Mouse (Mus musculus): ENCODE results near the gene Ezh2. TPM values are rescaled to one million over a fixed set of nuclear protein-coding genes. Genes with fewer than 3 reads are reported as not detected.
"Not testable (repeated sequence)": the region's sequence is repeated elsewhere in the genome, so short reads cannot be mapped to it uniquely, and the experiment has no call there.

Ezh2 gene
- polyA plus RNA-seq, 1 experiment from 2014 or later = 159 TPM

GRCm38 (mm10) chr6:47594141-47594835, 853 bp downstream of the Ezh2 start:
- Histone ChIP-seq H3K4me1 (peaks cover 9% of the 10 kb centered on the region), H3K4me3 (peak overlapping the region; percentile 75), H3K27ac (peak overlapping the region; percentile 98), H3K4me2 (replicated peaks) (peak overlapping the region; percentile 68), H3K9ac (peak overlapping the region; percentile 95), H3K9me3 (replicated peaks) (no peaks in the 10 kb centered on the region), H3K27me3 (no peaks in the 10 kb centered on the region), H3K36me3 (no peaks in the 10 kb centered on the region)
- peak; percentile 82 for ATAC-seq (ENCODE audit: low FRiP score)
- WGBS = 1% methylated on average over 73 of the region's 74 CpGs

GRCm38 (mm10) chr6:47593590-47593989, 1.6 kb downstream of the Ezh2 start:
- H3K4me3 ChIP-seq = peak overlapping the region; percentile 75
- H3K4me2 ChIP-seq (replicated peaks) = peak overlapping the region; percentile 68
- H3K9ac ChIP-seq = peak overlapping the region; percentile 95
- H3K27me3 ChIP-seq = no peaks in the 10 kb centered on the region
- ATAC-seq (ENCODE audit: low FRiP score) = no peak
- peak overlapping the region; percentile 98; the same call in 1 of the 2 replicates for H3K27ac ChIP-seq
- H3K4me1 ChIP-seq = peaks cover 9% of the 10 kb centered on the region
- H3K36me3 ChIP-seq = no peaks in the 10 kb centered on the region
- 12% methylated on average over 9 of the region's 9 CpGs for WGBS
- H3K9me3 ChIP-seq (replicated peaks) = no peaks in the 10 kb centered on the region

GRCm38 (mm10) chr6:47587332-47587731, 7.8 kb downstream of the Ezh2 start:
- not testable (repeated sequence) for H3K9me3 ChIP-seq (replicated peaks); H3K36me3 ChIP-seq; H3K27ac ChIP-seq; H3K4me3 ChIP-seq; H3K4me2 ChIP-seq (replicated peaks); H3K27me3 ChIP-seq; H3K4me1 ChIP-seq; ATAC-seq (ENCODE audit: low FRiP score); H3K9ac ChIP-seq
- 91% methylated on average over 2 of the region's 2 CpGs for WGBS

GRCm38 (mm10) chr6:47572887-47573286, 22.3 kb downstream of the Ezh2 start:
- H3K27ac ChIP-seq = no peak overlapping the region
- H3K27me3 ChIP-seq = no peaks in the 10 kb centered on the region
- no peaks in the 10 kb centered on the region for H3K4me1 ChIP-seq
- no peak for ATAC-seq (ENCODE audit: low FRiP score)
- H3K36me3 ChIP-seq = peaks cover 32% of the 10 kb centered on the region
- 97% methylated on average over 2 of the region's 2 CpGs for WGBS
- H3K4me2 ChIP-seq (replicated peaks) = no peak overlapping the region
- H3K4me3 ChIP-seq = no peak overlapping the region
- no peak overlapping the region for H3K9ac ChIP-seq
- H3K9me3 ChIP-seq (replicated peaks) = no peaks in the 10 kb centered on the region

- H3K4me1 ChIP-seq = no peaks in the 10 kb centered on the region
- H3K9me3 ChIP-seq (replicated peaks) = no peaks in the 10 kb centered on the region
- H3K4me3 ChIP-seq = no peak overlapping the region
- H3K4me2 ChIP-seq (replicated peaks) = no peak overlapping the region
- 85% methylated on average over 1 of the region's 1 CpGs for WGBS
- H3K36me3 ChIP-seq = peaks cover 53% of the 10 kb centered on the region
- H3K27ac ChIP-seq = no peak overlapping the region
- no peak for ATAC-seq (ENCODE audit: low FRiP score)
- H3K27me3 ChIP-seq = no peaks in the 10 kb centered on the region
- H3K9ac ChIP-seq = no peak overlapping the region
These were observed 29.7 kb downstream of the Ezh2 start for GRCm38 (mm10) chr6:47565326-47566035.

- no peaks in the 10 kb centered on the region for H3K9me3 ChIP-seq (replicated peaks)
- H3K4me3 ChIP-seq = no peak overlapping the region
- H3K27ac ChIP-seq = no peak overlapping the region
- peaks cover 32% of the 10 kb centered on the region for H3K36me3 ChIP-seq
- H3K27me3 ChIP-seq = no peaks in the 10 kb centered on the region
- H3K4me2 ChIP-seq (replicated peaks) = no peak overlapping the region
- H3K9ac ChIP-seq = no peak overlapping the region
- 94% methylated on average over 5 of the region's 5 CpGs for WGBS
- ATAC-seq (ENCODE audit: low FRiP score) = no peak
- no peaks in the 10 kb centered on the region for H3K4me1 ChIP-seq
These were observed 33.7 kb downstream of the Ezh2 start for GRCm38 (mm10) chr6:47561426-47561825.

GRCm38 (mm10) chr6:47560846-47561245, 34.3 kb downstream of the Ezh2 start:
- no peak overlapping the region for H3K4me2 ChIP-seq (replicated peaks)
- H3K36me3 ChIP-seq = peaks cover 31% of the 10 kb centered on the region
- no peaks in the 10 kb centered on the region for H3K4me1 ChIP-seq
- no peaks in the 10 kb centered on the region for H3K9me3 ChIP-seq (replicated peaks)
- no peak overlapping the region for H3K9ac ChIP-seq
- ATAC-seq (ENCODE audit: low FRiP score) = no peak
- WGBS = 97% methylated on average over 2 of the region's 2 CpGs
- H3K27ac ChIP-seq = no peak overlapping the region
- no peak overlapping the region for H3K4me3 ChIP-seq
- H3K27me3 ChIP-seq = no peaks in the 10 kb centered on the region

- H3K4me2 ChIP-seq (replicated peaks) = no peak overlapping the region
- no peak overlapping the region for H3K4me3 ChIP-seq
- H3K36me3 ChIP-seq = peaks cover 34% of the 10 kb centered on the region
- no peak overlapping the region for H3K27ac ChIP-seq
- H3K9ac ChIP-seq = no peak overlapping the region
- no peaks in the 10 kb centered on the region for H3K27me3 ChIP-seq
- no peaks in the 10 kb centered on the region for H3K9me3 ChIP-seq (replicated peaks)
- H3K4me1 ChIP-seq = no peaks in the 10 kb centered on the region
- ATAC-seq (ENCODE audit: low FRiP score) = no peak
These were observed 34.7 kb downstream of the Ezh2 start for GRCm38 (mm10) chr6:47560407-47560806.

- ATAC-seq (ENCODE audit: low FRiP score) = no peak
- H3K9ac ChIP-seq = no peak overlapping the region
- no peak overlapping the region for H3K4me2 ChIP-seq (replicated peaks)
- H3K4me3 ChIP-seq = no peak overlapping the region
- no peaks in the 10 kb centered on the region for H3K9me3 ChIP-seq (replicated peaks)
- H3K27ac ChIP-seq = no peak overlapping the region
- peaks cover 42% of the 10 kb centered on the region for H3K36me3 ChIP-seq
- H3K27me3 ChIP-seq = no peaks in the 10 kb centered on the region
- WGBS = 91% methylated on average over 2 of the region's 2 CpGs
- H3K4me1 ChIP-seq = no peaks in the 10 kb centered on the region
These were observed 35.9 kb downstream of the Ezh2 start for GRCm38 (mm10) chr6:47559287-47559686.

- no peaks in the 10 kb centered on the region for H3K4me1 ChIP-seq
- peaks cover 64% of the 10 kb centered on the region for H3K36me3 ChIP-seq
- no peaks in the 10 kb centered on the region for H3K9me3 ChIP-seq (replicated peaks)
- H3K4me3 ChIP-seq = no peak overlapping the region
- no peak overlapping the region for H3K27ac ChIP-seq
- no peak for ATAC-seq (ENCODE audit: low FRiP score)
- WGBS = 96% methylated on average over 4 of the region's 4 CpGs
- H3K4me2 ChIP-seq (replicated peaks) = no peak overlapping the region
- H3K9ac ChIP-seq = no peak overlapping the region
- no peaks in the 10 kb centered on the region for H3K27me3 ChIP-seq
These were observed 42.9 kb downstream of the Ezh2 start for GRCm38 (mm10) chr6:47552280-47552679.

GRCm38 (mm10) chr6:47535333-47535732, 59.8 kb downstream of the Ezh2 start:
- H3K9ac ChIP-seq = no peak overlapping the region
- no peaks in the 10 kb centered on the region for H3K9me3 ChIP-seq (replicated peaks)
- H3K36me3 ChIP-seq = peaks cover 50% of the 10 kb centered on the region
- WGBS = 93% methylated on average over 5 of the region's 5 CpGs
- H3K4me3 ChIP-seq = no peak overlapping the region
- no peak for ATAC-seq (ENCODE audit: low FRiP score)
- no peak overlapping the region for H3K4me2 ChIP-seq (replicated peaks)
- H3K27ac ChIP-seq = no peak overlapping the region
- no peaks in the 10 kb centered on the region for H3K4me1 ChIP-seq
- no peaks in the 10 kb centered on the region for H3K27me3 ChIP-seq

GRCm38 (mm10) chr6:47532547-47532946, 62.6 kb downstream of the Ezh2 start:
- Histone ChIP-seq H3K36me3 (peaks cover 72% of the 10 kb centered on the region), H3K27me3 (no peaks in the 10 kb centered on the region)

GRCm38 (mm10) chr6:47527655-47528054, 67.5 kb downstream of the Ezh2 start:
- Histone ChIP-seq H3K4me1 (no peaks in the 10 kb centered on the region), H3K27ac (no peak overlapping the region), H3K9me3 (replicated peaks) (no peaks in the 10 kb centered on the region), H3K9ac (no peak overlapping the region), H3K36me3 (peaks cover 88% of the 10 kb centered on the region), H3K4me3 (no peak overlapping the region), H3K27me3 (no peaks in the 10 kb centered on the region), H3K4me2 (replicated peaks) (no peak overlapping the region)
- no peak for ATAC-seq (ENCODE audit: low FRiP score)
- 94% methylated on average over 1 of the region's 1 CpGs for WGBS

More at GRCm38 (mm10) chr6:47532547-47532946, 62.6 kb downstream of the Ezh2 start:
- WGBS = 77% methylated on average over 1 of the region's 1 CpGs
- H3K27ac ChIP-seq = no peak overlapping the region
- H3K4me3 ChIP-seq = no peak overlapping the region
- ATAC-seq (ENCODE audit: low FRiP score) = no peak
- no peak overlapping the region for H3K9ac ChIP-seq
- no peaks in the 10 kb centered on the region for H3K9me3 ChIP-seq (replicated peaks)
- H3K4me1 ChIP-seq = no peaks in the 10 kb centered on the region
- no peak overlapping the region for H3K4me2 ChIP-seq (replicated peaks)

Data from hindbrain, embryonic 12.5 days (tissue).